Mouse (Mus musculus) gastrocnemius, postnatal 36 days (tissue): ENCODE data around the gene Sppl3. TPM values are rescaled to one million over a fixed set of nuclear protein-coding genes. Genes with fewer than 3 reads are reported as not detected.
A peak's percentile ranks its signal among the peaks of the same experiment; 100 is the strongest.

Experiments used
- DNase-seq, 2 experiments: peaks; one replicate each; pipeline ENCODE4 v3.0.0; 2022
- intact Hi-C: fragments of 180-260 bp; cut with DNase I; formaldehyde crosslinking; loops from one replicate; pipeline ENCODE4 v1.15.1; 2025
- total RNA-seq, 2 experiments: library from RNA; stranded (reverse); gene quantifications; 2 replicates each; pipeline ENCODE4 v1.2.3; 2021

The Sppl3 gene
- total RNA-seq, 2 experiments from 2014 or later, result 19.6 to 21.3 TPM

GRCm38 (mm10) chr5:115145253-115145968 lies 134.5 kb downstream of the Sppl3 start:
- intact Hi-C loops, result no loop called here
- peak in 1 of 2 experiments; percentile 11 for DNase-seq

- no peak for DNase-seq
- intact Hi-C loops, result no loop called here
Observed at GRCm38 (mm10) chr5:115145976-115146746, 135.2 kb downstream of the Sppl3 start.

- intact Hi-C loops, result no loop called here
- no peak for DNase-seq
Observed at GRCm38 (mm10) chr5:115146747-115147130, 135.8 kb downstream of the Sppl3 start.

GRCm38 (mm10) chr5:115147388-115147787 lies 136.5 kb downstream of the Sppl3 start:
- intact Hi-C loops, result no loop called here
- no peak for DNase-seq

GRCm38 (mm10) chr5:115148378-115148777 lies 137.4 kb downstream of the Sppl3 start:
- intact Hi-C loops, result no loop called here
- no peak for DNase-seq

Other genes starting within 250 kb of the Sppl3 start
- gene Ankrd13a, start 236.5 kb upstream of the Sppl3 start, total RNA-seq, result 10 to 100 TPM; 18.8 to 21.4 TPM
- 10 to 100 TPM; 15.9 to 17.4 TPM for gene Git2, start 235.6 kb upstream of the Sppl3 start, total RNA-seq
- gene 1500011B03Rik, start 187.7 kb upstream of the Sppl3 start, total RNA-seq, result 1 to 10 TPM; 4.9 to 5.2 TPM
- gene 4930519G04Rik, start 157.5 kb upstream of the Sppl3 start, total RNA-seq, result not detected
- not detected for gene Gm9936, start 152.5 kb upstream of the Sppl3 start, total RNA-seq
- 1 to 10 TPM; 1.2 to 2.7 TPM for gene Oasl2, start 114.2 kb upstream of the Sppl3 start, total RNA-seq
- gene Oasl1, start 87.9 kb upstream of the Sppl3 start, total RNA-seq, result under 1 TPM in 1 of 2 experiments, not detected in 1; 0.59 TPM
- gene 2210016L21Rik, start 69.0 kb upstream of the Sppl3 start, total RNA-seq, result 10 to 100 TPM; 19.2 to 23.1 TPM
- gene Hnf1a, start 40.0 kb upstream of the Sppl3 start, total RNA-seq, result not detected
- gene Gm10401, start 87.2 kb downstream of the Sppl3 start, total RNA-seq, result not detected
- 10 to 100 TPM; 68.8 to 71.7 TPM for gene Acads, start 108.2 kb downstream of the Sppl3 start, total RNA-seq
- 1 to 10 TPM; 8.5 to 9.0 TPM for gene Unc119b, start 123.8 kb downstream of the Sppl3 start, total RNA-seq
- 100 to 1,000 TPM; 163 to 241 TPM for gene Mlec, start 147.0 kb downstream of the Sppl3 start, total RNA-seq
- 1 to 10 TPM; 1.3 to 1.4 TPM for gene Cabp1, start 183.2 kb downstream of the Sppl3 start, total RNA-seq
- gene Pop5, start 224.7 kb downstream of the Sppl3 start, total RNA-seq, result 10 to 100 TPM; 27.9 to 28.2 TPM